Mouse (Mus musculus) embryonic facial prominence, embryonic 10.5 days (tissue): ENCODE measurements around the gene Serpine1. TPM values are rescaled to one million over a fixed set of nuclear protein-coding genes. Genes with fewer than 3 reads are reported as not detected.

Experiments
- DNase-seq: peaks from one replicate; pipeline ENCODE4 v3.0.0-alpha.2; 2017; ENCODE audit warnings: low spot score
- H3K27ac ChIP-seq: fragments of 300-500 bp; sonication (generic); replicated peaks from 2 replicates; pipeline ENCODE4 v1.5.1; 2016; ENCODE audit warnings: mild to moderate bottlenecking
- H3K27me3 ChIP-seq: fragments of 300-500 bp; sonication (generic); replicated peaks from 2 replicates; pipeline ENCODE4 v1.6.1; 2016; ENCODE audit warnings: low read depth, mild to moderate bottlenecking; ENCODE audit not compliant: poor library complexity, severe bottlenecking
- H3K36me3 ChIP-seq: fragments of 300-500 bp; sonication (generic); replicated peaks from 2 replicates; pipeline ENCODE4 v1.6.1; 2016; ENCODE audit warnings: mild to moderate bottlenecking, moderate library complexity
- H3K4me1 ChIP-seq: fragments of 300-500 bp; sonication (generic); 2 replicates; pipeline ENCODE4 v1.6.1; 2016
- H3K4me3 ChIP-seq: fragments of 300-500 bp; sonication (generic); 2 replicates; pipeline ENCODE4 v1.5.1; 2016; ENCODE audit warnings: mild to moderate bottlenecking, moderate library complexity
- H3K9me3 ChIP-seq: fragments of 300-500 bp; sonication (generic); 2 replicates; pipeline ENCODE4 v1.6.1; 2016; ENCODE audit warnings: mild to moderate bottlenecking
- WGBS: fragments of 180-500 bp; shearing (Covaris S2); methylation state at CpG from one replicate; pipeline ENCODE4 v1.1.7; 2016; 5-methylcytosine and 5-hydroxymethylcytosine counted together
- polyA plus RNA-seq: library from polyadenylated mRNA; unstranded; fragments of >200 nt; fragmentation: Nextera tagmentation; extraction: Ambion mirVana; gene quantifications from 2 replicates; pipeline ENCODE4 v1.2.1, GENCODE M21; 2016

Serpine1 gene
- polyA plus RNA-seq, 1 experiment from 2014 or later: 0.12 TPM

- no peak overlapping the region for H3K27ac ChIP-seq
- H3K27me3 ChIP-seq: no peaks in the 10 kb centered on the region
- H3K4me1 ChIP-seq: peaks cover 8% of the 10 kb centered on the region
- DNase-seq: no peak
- H3K9me3 ChIP-seq: peaks cover 5% of the 10 kb centered on the region
- 79% methylated on average over 10 of the region's 10 CpGs for WGBS
- H3K4me3 ChIP-seq: no peak overlapping the region
- H3K36me3 ChIP-seq: no peaks in the 10 kb centered on the region
Observed at GRCm38 (mm10) chr5:137090870-137091269, 18.8 kb upstream of the Serpine1 start.

GRCm38 (mm10) chr5:137087410-137087809 is 15.3 kb upstream of the Serpine1 start:
- no peak overlapping the region for H3K4me3 ChIP-seq
- H3K36me3 ChIP-seq: no peaks in the 10 kb centered on the region
- peaks cover 5% of the 10 kb centered on the region for H3K9me3 ChIP-seq
- 95% methylated on average over 8 of the region's 8 CpGs for WGBS
- H3K4me1 ChIP-seq: peaks cover 4% of the 10 kb centered on the region; the same call in 1 of the 2 replicates
- no peaks in the 10 kb centered on the region for H3K27me3 ChIP-seq
- DNase-seq: no peak
- H3K27ac ChIP-seq: no peak overlapping the region

- Histone ChIP-seq H3K4me3 (no peak overlapping the region), H3K27ac (no peak overlapping the region), H3K36me3 (no peaks in the 10 kb centered on the region), H3K9me3 (peaks cover 5% of the 10 kb centered on the region), H3K27me3 (no peaks in the 10 kb centered on the region), H3K4me1 (0 out of 2 replicates have a peak, but pooled peaks cover 3% of the 10 kb centered on the region)
- DNase-seq: no peak
- 82% methylated on average over 3 of the region's 3 CpGs for WGBS
Observed at GRCm38 (mm10) chr5:137085731-137086130, 13.7 kb upstream of the Serpine1 start.

GRCm38 (mm10) chr5:137085021-137085420 is 13.0 kb upstream of the Serpine1 start:
- no peak overlapping the region for H3K27ac ChIP-seq
- DNase-seq: no peak
- peaks cover 7% of the 10 kb centered on the region; the same call in 1 of the 2 replicates for H3K4me1 ChIP-seq
- H3K4me3 ChIP-seq: no peak overlapping the region
- H3K9me3 ChIP-seq: peaks cover 5% of the 10 kb centered on the region
- no peaks in the 10 kb centered on the region for H3K27me3 ChIP-seq
- no peaks in the 10 kb centered on the region for H3K36me3 ChIP-seq
- WGBS: 88% methylated on average over 6 of the region's 6 CpGs

GRCm38 (mm10) chr5:137083051-137083450 is 11.0 kb upstream of the Serpine1 start:
- Histone ChIP-seq H3K9me3 (no peaks in the 10 kb centered on the region), H3K27ac (no peak overlapping the region), H3K4me3 (no peak overlapping the region), H3K36me3 (no peaks in the 10 kb centered on the region), H3K27me3 (no peaks in the 10 kb centered on the region), H3K4me1 (peaks cover 22% of the 10 kb centered on the region)
- no peak for DNase-seq
- WGBS: 89% methylated on average over 4 of the region's 4 CpGs

GRCm38 (mm10) chr5:137079849-137080248 is 7.8 kb upstream of the Serpine1 start:
- H3K36me3 ChIP-seq: no peaks in the 10 kb centered on the region
- no peak for DNase-seq
- peaks cover 41% of the 10 kb centered on the region for H3K4me1 ChIP-seq
- H3K27me3 ChIP-seq: no peaks in the 10 kb centered on the region
- H3K27ac ChIP-seq: no peak overlapping the region
- no peak overlapping the region for H3K4me3 ChIP-seq
- no peaks in the 10 kb centered on the region for H3K9me3 ChIP-seq
- WGBS: 61% methylated on average over 5 of the region's 5 CpGs

GRCm38 (mm10) chr5:137078616-137079015 is 6.5 kb upstream of the Serpine1 start:
- Histone ChIP-seq H3K4me3 (no peak overlapping the region), H3K27me3 (no peaks in the 10 kb centered on the region), H3K27ac (no peak overlapping the region), H3K36me3 (no peaks in the 10 kb centered on the region), H3K9me3 (no peaks in the 10 kb centered on the region), H3K4me1 (peaks cover 50% of the 10 kb centered on the region)
- WGBS: 42% methylated on average over 6 of the region's 6 CpGs
- DNase-seq: no peak

GRCm38 (mm10) chr5:137078041-137078440 is 6.0 kb upstream of the Serpine1 start:
- WGBS: 81% methylated on average over 14 of the region's 14 CpGs
- Histone ChIP-seq H3K4me1 (peaks cover 50% of the 10 kb centered on the region), H3K4me3 (no peak overlapping the region), H3K36me3 (no peaks in the 10 kb centered on the region), H3K27me3 (no peaks in the 10 kb centered on the region), H3K27ac (no peak overlapping the region), H3K9me3 (no peaks in the 10 kb centered on the region)
- DNase-seq: no peak

- H3K36me3 ChIP-seq: no peaks in the 10 kb centered on the region
- H3K4me3 ChIP-seq: no peak overlapping the region
- 88% methylated on average over 7 of the region's 7 CpGs for WGBS
- no peak for DNase-seq
- no peaks in the 10 kb centered on the region for H3K27me3 ChIP-seq
- H3K4me1 ChIP-seq: peaks cover 56% of the 10 kb centered on the region
- H3K27ac ChIP-seq: no peak overlapping the region
- no peaks in the 10 kb centered on the region for H3K9me3 ChIP-seq
Observed at GRCm38 (mm10) chr5:137077187-137077586, 5.1 kb upstream of the Serpine1 start.

GRCm38 (mm10) chr5:137076191-137076930 is 4.3 kb upstream of the Serpine1 start:
- peak; percentile 20 for DNase-seq
- no peaks in the 10 kb centered on the region for H3K27me3 ChIP-seq
- no peak overlapping the region for H3K4me3 ChIP-seq
- WGBS: 38% methylated on average over 12 of the region's 12 CpGs
- peak overlapping the region; percentile 0; the same call in 1 of the 2 replicates for H3K27ac ChIP-seq
- H3K4me1 ChIP-seq: peaks cover 65% of the 10 kb centered on the region
- no peaks in the 10 kb centered on the region for H3K36me3 ChIP-seq
- no peaks in the 10 kb centered on the region for H3K9me3 ChIP-seq

GRCm38 (mm10) chr5:137075726-137076125 is 3.7 kb upstream of the Serpine1 start:
- Histone ChIP-seq H3K27ac (peak overlapping the region; percentile 0; the same call in 1 of the 2 replicates), H3K4me1 (peaks cover 64% of the 10 kb centered on the region), H3K4me3 (no peak overlapping the region), H3K36me3 (no peaks in the 10 kb centered on the region), H3K27me3 (no peaks in the 10 kb centered on the region), H3K9me3 (no peaks in the 10 kb centered on the region)
- 63% methylated on average over 6 of the region's 6 CpGs for WGBS
- no peak for DNase-seq

GRCm38 (mm10) chr5:137074191-137074651 is 2.2 kb upstream of the Serpine1 start:
- Histone ChIP-seq H3K4me3 (no peak overlapping the region), H3K36me3 (no peaks in the 10 kb centered on the region), H3K27me3 (no peaks in the 10 kb centered on the region), H3K27ac (no peak overlapping the region), H3K9me3 (no peaks in the 10 kb centered on the region), H3K4me1 (peaks cover 56% of the 10 kb centered on the region)
- peak; percentile 11 for DNase-seq
- 32% methylated on average over 6 of the region's 6 CpGs for WGBS

- WGBS: 91% methylated on average over 8 of the region's 8 CpGs
- Histone ChIP-seq H3K27me3 (no peaks in the 10 kb centered on the region), H3K27ac (no peak overlapping the region), H3K9me3 (no peaks in the 10 kb centered on the region), H3K4me3 (no peak overlapping the region), H3K4me1 (peaks cover 46% of the 10 kb centered on the region), H3K36me3 (no peaks in the 10 kb centered on the region)
- no peak for DNase-seq
Observed at GRCm38 (mm10) chr5:137073141-137073540, 1.1 kb upstream of the Serpine1 start.
